Mouse (Mus musculus): ENCODE data around the gene Tdrkh.

GRCm38 (mm10) chr3:94472447-94473114 lies 59.5 kb downstream of the Tdrkh start:
- TF ChIP-seq POLR2A (IDR thresholded peaks at IDR 0.05; ENCODE audit: control insufficient read depth, extremely low read depth, insufficient read depth, low read length, poor library complexity) (no peak), CTCF (IDR thresholded peaks at IDR 0.05; ENCODE audit: borderline replicate concordance, control insufficient read depth, extremely low read depth, insufficient read depth, low read length, poor library complexity) (no peak)
